Mouse (Mus musculus) CD4-positive, CD25-positive, alpha-beta regulatory T cell, adult 4 months (primary cell): Measurements from ENCODE around the gene Ccdc50. TPM values are rescaled to one million over a fixed set of nuclear protein-coding genes. Genes with fewer than 3 reads are reported as not detected.

Source experiments
- ATAC-seq: one replicate; pipeline ENCODE4 v1.8.0; 2017
- polyA plus RNA-seq, 2 experiments: library from polyadenylated mRNA; unstranded; fragments of 100-300 nt; shearing (Covaris generic); gene quantifications; one replicate each; pipeline ENCODE4 v1.2.1; 2017

The Ccdc50 gene
- polyA plus RNA-seq, 2 experiments from 2014 or later = 24.0 to 26.9 TPM

GRCm38 (mm10) chr16:27395251-27396037 is 6.8 kb downstream of the Ccdc50 start:
- peak; percentile 25 for ATAC-seq

- ATAC-seq = no peak
Measured at GRCm38 (mm10) chr16:27396951-27397350, 8.3 kb downstream of the Ccdc50 start.

- peak; percentile 24 for ATAC-seq
Measured at GRCm38 (mm10) chr16:27399026-27399718, 10.5 kb downstream of the Ccdc50 start.

GRCm38 (mm10) chr16:27399719-27400253 is 11.1 kb downstream of the Ccdc50 start:
- peak; percentile 18 for ATAC-seq

- ATAC-seq = peak; percentile 23
Measured at GRCm38 (mm10) chr16:27401579-27401978, 12.9 kb downstream of the Ccdc50 start.

GRCm38 (mm10) chr16:27404107-27404506 is 15.4 kb downstream of the Ccdc50 start:
- no peak for ATAC-seq

GRCm38 (mm10) chr16:27416937-27417584 is 28.4 kb downstream of the Ccdc50 start:
- ATAC-seq = no peak

- ATAC-seq = no peak
Measured at GRCm38 (mm10) chr16:27417632-27418031, 29.0 kb downstream of the Ccdc50 start.

GRCm38 (mm10) chr16:27420982-27421381 is 32.3 kb downstream of the Ccdc50 start:
- ATAC-seq = no peak

- no peak for ATAC-seq
Measured at GRCm38 (mm10) chr16:27435034-27435433, 46.4 kb downstream of the Ccdc50 start.

GRCm38 (mm10) chr16:27443941-27444340 is 55.3 kb downstream of the Ccdc50 start:
- ATAC-seq = peak; percentile 65

GRCm38 (mm10) chr16:27449360-27449759 is 60.7 kb downstream of the Ccdc50 start:
- ATAC-seq = no peak

GRCm38 (mm10) chr16:27450655-27451054 is 62.0 kb downstream of the Ccdc50 start:
- ATAC-seq = no peak

- ATAC-seq = no peak
Measured at GRCm38 (mm10) chr16:27453396-27453795, 64.7 kb downstream of the Ccdc50 start.

- no peak for ATAC-seq
Measured at GRCm38 (mm10) chr16:27453823-27454222, 65.2 kb downstream of the Ccdc50 start.

GRCm38 (mm10) chr16:27457273-27457672 is 68.6 kb downstream of the Ccdc50 start:
- ATAC-seq = peak; percentile 82

- peak; percentile 71 for ATAC-seq
Measured at GRCm38 (mm10) chr16:27468731-27469130, 80.1 kb downstream of the Ccdc50 start.

- no peak for ATAC-seq
Measured at GRCm38 (mm10) chr16:27471389-27471788, 82.7 kb downstream of the Ccdc50 start.

GRCm38 (mm10) chr16:27483834-27484233 is 95.2 kb downstream of the Ccdc50 start:
- no peak for ATAC-seq
